Mouse (Mus musculus) layer of hippocampus, postnatal 36 days (tissue): ENCODE measurements at regions not wholly inside any gene's neighbourhood (a gene's known extent, or its start where the extent isn't known, plus 50 kb on each side); places are given as distances from the start of the nearest gene placed in this dataset.

Experiments used
- DNase-seq, 2 experiments: peaks; one replicate each; pipeline ENCODE4 v3.0.0; 2022

DNA sequence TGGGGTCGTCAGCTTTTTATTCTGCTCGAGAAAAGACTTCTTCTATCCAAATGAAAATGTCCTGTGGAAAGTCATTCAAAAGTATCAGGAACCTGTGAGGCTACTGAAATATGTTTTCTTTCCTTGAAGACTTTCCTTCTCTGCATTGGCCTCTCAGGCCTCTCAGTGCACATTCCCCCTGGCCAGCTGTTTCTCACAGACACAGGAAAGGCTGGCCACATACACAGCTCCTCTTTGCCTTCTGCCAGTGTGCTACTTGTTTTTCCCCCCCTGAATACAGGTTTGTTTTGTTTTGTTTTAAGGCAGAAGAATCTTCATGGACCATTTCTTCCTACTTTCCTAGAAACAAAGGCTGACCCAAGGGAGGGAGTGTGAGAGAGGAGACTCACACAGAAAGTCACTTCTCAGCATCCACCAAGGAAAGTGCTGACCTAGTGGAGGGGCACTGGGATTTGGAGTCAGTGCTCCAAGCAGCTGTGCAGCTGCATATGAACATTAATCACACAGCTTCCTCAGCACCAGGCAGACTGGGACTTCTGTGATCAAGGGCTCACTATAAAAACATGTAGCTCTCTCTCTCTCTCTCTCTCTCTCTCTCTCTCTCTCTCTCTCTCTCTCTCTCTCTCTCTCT, 324.0 kb downstream of the Etaa1 start:
- no peak for DNase-seq

DNA sequence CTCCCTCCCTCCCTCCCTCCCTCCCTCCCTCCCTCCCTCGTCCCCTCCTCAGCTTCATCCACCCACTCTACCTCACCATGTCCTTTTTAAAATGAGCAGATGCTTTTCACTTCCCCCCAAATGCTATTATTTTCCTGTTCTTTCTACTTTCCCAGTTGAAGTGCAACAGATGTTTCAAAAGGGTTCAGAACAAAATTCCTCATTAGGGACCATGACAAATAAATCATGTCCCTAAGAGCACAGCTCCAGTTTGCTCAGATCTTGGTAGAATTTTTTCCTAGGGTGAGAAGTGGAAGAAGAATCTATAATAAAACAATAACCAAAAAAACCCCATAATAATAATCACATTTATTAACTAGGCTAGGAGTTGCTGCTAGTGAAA, 323.5 kb downstream of the Etaa1 start:
- no peak for DNase-seq

DNA sequence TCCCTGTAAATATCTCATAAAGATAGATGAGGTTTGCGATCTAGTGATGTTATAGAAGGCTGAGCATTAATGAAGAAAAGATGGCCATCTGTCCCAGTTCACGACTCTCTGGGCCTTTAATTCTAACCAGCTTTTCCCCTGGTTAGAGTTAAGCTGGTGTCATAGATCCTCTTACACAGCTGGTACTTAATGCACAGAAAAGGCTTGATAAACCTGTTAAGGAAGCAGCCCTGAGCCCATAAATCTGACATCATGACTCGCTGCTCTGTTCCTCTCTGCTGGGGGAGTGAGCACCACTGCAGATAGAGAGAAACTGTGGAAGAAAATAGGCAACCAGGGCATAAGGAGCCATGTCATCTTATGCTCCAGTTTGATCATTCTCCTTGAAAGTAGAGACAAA, 316.5 kb downstream of the Etaa1 start:
- no peak for DNase-seq

DNA sequence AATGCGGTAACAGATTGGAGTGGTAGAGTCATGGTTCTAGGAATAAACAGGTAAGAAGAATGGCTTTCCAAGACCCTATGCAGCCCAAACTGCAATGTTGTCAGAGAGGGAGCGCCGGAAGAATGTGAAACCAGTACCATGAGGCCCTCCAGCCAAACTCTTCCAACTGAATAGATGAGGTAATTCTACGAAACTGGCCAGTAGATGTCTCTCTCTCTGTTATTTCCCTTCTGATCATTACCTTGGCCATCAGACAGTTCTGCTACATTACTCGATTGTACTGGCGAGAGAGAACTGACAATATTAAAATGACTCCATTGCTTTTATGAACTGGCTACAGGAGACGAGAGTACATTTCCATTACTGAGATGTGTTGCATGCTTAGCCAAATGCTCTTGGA, 313.8 kb downstream of the Etaa1 start:
- DNase-seq: no peak

DNA sequence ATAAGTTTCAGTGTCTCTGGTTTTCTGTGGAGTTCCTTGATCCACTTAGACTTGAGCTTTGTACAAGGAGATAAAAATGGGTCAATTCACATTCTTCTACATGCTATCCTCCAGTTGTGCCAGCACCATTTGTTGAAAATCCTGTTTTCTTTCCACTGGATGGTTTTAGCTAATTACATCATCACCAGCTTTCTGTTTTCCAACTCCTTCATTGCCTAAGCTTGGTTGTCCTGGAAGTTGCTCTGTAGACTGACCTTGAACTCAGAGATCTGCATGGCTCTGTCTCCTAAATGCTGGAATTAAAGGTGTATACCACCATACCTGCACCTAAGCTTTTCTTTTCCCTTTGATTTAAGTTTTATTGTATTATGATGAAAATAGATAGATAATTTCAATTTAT, 306.2 kb downstream of the Etaa1 start:
- no peak for DNase-seq

DNA sequence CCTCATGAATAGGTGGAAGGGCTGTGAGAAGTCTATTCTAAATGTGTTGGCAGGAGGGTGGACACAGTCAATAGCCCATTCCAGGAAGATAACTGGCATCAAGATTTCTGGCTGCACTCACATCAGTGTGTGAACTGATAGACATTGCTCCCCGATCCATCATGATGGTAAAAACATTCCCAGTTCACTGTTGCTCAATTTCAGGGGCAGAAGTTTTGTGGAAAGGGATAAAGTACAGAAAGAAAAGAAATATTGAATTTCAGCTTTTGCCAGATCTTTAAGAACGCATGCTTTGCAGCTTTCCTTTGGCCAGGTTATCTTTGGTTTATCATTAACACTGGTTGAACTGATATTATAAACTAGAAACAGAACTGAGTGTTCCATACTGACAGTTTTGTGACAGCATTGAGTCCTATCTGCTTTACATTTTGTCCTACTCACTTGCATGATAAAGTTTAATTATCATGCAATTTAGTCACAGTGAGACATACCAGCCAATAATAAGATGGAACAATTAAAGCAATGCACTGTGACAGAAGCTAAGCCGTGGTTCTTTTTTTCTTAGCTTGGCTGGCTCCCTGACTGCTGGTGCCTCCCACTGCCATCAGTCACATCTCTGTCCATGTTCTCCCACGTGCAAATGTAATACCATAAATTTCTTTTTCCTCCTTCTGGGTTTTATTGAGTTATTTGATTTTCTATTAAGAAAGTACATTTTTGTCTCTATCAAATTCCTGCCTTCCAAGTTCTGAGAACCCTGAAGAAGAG, 302.1 kb downstream of the Etaa1 start:
- peak in 1 of 2 experiments; percentile 25 for DNase-seq

DNA sequence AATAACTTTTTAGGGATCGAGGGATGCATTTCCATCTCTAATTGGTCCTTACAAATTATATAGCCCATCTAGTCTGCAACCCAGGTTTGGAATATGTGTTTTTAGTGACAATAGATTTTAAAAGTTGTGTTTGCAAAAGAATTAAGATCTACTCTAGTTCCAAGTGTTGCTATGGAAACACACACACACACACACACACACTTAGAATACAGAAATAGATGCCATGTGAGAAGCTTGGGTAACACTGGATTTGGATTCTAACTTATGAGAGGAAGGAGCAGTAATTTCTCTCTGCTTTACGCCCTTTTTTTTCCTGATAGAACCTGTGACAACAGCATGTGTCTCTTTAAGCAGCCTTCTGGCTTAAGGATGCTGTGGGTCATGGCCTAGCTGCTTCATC, 297.8 kb downstream of the Etaa1 start:
- DNase-seq: no peak

DNA sequence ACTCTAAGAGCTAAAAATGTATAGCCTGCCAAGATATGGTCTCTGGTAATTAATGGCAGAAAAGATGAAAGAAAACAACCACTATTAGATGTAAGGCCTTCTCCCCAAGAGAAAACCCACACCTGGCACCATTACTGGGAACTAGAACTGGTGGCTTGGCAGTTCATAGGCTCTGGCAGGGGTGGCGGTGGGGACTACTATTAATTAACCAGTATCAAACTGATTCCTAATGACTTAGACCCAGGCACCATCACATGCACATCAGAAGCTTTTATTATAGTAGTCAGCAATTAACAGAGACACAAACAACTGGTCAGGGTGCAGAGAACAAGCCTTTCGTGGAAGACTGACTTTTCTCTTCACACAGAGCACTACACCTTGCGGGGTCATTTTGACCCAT, 296.0 kb downstream of the Etaa1 start:
- no peak for DNase-seq

DNA sequence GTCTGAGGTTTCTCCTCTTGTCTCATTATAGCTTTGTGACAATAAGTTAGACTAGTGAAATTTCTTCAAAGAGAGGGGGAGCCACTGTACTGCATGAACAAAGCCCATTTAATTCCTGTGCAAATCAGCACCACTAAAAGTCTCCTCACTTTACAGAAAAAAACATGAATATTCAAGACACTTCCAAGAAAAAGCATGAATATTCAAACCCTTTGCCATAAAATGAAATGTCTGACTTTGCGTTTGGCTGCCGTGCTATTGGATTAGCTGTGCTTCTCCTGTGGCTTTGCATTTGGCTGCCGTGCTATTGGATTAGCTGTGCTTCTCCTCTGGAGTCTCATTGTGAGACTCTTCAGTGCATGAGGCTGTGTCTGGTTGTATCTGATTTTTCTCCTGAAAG, 295.4 kb downstream of the Etaa1 start:
- DNase-seq: no peak

DNA sequence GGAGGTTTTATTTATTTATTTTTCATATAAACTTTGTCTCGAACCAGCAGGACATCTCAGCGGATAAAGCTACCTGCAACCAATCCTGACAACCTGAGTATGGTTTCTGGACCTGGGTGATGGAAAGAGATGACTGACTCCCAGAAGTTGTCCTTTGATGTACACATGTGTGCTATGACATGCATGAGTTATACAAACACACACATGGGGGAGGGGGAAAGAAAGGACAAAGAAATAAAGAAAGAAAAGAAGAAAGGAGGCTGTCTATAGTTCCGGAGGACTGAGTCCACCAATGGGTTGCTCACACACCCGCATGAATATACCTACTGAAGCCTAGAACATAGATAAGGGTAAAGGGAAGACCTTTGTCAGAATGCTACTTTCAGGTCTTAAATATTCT, 295.0 kb downstream of the Etaa1 start:
- DNase-seq: no peak

DNA sequence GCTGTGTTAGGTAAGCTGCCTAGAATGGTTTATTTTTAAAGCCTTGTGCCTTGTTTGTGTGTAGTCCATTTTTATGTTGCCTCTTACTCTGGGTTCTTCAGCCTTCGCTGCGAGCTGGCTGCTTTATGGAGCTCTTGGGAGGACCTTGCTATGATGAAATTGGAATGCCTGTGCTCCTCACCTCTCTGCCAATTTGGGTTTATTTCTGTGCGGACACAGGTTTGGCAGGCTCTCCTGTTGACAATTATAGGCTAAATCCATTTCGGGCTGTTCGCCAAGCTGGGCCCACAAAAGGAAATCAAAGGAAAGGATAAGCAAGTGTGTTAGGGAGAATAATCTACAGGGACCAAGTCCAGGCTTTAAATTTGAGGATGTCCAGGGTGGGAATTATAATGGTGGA, 289.8 kb downstream of the Etaa1 start:
- DNase-seq: no peak

DNA sequence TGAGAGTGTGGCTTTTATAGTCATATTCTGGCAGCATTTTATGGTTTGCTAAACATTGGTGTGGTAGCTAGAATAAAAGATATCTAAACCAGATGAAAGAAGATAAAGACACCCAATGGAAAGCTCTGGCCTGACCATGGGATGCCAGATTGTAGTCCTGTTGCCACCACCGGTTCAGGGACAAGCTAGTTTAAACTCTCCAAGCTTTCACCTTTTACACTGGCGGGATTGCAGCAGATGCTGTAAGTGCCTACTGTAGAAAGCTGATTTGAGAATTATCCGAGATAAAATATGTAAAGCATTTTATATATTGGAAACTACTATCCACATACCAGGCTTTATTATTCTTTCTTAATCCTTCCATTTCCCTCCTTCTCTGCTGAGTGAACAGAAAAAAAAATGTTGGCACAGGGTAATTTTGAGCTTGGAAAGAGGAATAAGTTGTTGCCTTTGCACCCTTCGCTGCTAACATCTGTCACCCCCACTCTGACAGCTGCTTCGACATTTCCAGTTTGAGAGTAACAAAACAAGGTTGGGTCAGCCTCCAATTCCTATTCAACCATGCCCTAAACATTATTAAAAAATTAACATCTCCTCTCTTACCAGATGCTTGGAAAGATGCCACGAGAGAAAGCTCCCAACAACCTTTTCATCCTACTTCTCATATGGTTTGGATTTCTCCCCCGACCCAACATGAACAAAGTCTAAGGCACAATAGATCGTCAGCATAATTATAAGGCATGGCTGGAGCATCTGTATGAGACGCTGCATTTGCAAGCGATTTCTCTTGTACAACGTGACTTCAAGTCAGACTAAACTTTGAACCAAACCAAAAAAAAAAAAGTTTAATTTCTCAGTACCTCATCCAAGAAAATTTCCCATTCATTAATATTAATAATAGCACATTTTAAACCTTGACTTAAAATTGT, 287.8 kb downstream of the Etaa1 start:
- DNase-seq: no peak

DNA sequence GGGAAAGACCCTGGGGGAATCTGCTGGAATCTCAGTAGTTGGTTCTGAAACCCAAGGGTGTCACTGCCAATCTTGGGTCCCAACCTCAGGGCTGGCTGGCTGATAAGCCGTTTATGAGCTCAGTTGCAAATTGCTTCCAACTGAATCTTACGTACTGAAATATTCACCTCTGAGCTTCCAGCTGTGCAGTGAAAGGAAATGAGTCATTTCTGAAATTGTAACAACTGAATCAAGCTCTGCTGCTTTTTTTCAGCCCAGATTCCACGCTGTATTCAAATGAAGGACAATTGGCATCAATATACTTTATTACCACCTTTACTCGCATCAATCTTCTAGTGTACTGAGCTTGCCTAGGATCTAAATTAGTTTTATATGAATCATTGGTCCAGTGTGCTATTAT, 272.7 kb downstream of the Etaa1 start:
- DNase-seq: no peak

DNA sequence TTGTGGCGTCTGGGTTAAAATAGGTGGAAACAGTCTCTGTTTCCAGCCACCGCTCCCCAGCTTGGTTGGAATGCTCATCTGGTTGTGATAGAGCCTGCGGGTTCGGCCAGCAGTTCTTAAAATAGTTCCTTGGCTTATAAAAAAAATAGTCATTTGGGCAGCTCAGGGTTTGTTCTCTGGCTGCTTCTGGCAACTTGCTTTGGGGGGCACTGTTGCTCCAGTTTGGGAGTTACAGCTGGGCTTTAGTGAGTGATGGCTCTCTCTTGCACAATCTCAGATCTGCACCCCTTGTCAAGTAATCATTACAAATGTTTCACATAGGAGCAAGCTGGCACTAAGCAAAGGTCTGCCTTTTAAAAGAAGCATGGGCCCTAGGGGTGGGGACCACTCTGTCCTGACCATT, 268.0 kb downstream of the Etaa1 start:
- DNase-seq: peak; percentile 9 to 22

DNA sequence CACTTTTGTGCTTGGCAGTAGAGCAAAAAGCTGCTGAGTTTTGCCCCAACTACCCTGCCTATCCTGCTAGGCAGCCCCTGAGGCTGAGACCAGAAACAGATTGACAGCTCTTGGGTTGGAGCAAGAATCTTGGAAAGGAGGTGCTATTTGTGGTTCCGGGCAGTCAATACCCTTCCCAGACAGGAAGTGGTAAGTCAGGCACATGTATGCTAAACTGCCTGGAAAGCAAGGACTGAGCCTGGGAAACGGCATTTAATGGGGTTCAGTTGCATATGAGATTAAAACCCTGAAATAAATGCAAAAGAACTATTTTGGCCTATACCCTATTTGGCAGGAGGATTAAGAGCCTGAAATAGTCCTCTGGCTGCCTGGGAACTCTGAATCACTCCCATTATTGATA, 266.9 kb downstream of the Etaa1 start:
- no peak for DNase-seq

DNA sequence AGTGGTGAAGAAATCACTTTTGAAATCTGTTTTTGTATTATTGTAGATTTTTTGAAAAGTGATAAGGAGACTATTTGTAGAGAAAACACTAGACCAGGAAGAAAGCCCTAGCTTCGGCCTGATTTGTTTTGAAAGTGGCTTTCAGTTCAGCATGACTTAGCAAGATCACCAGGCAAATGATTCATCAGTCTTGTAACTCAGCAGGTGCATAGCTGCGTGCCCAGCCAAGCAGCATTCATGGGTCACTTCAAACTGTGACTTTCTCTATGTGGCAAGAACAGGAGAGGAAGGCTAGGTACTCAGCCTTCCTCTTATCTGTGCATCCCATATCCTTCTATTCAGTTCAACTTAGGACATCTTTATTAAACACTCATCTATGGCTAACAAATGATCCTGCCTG, 259.5 kb downstream of the Etaa1 start:
- DNase-seq: no peak

DNA sequence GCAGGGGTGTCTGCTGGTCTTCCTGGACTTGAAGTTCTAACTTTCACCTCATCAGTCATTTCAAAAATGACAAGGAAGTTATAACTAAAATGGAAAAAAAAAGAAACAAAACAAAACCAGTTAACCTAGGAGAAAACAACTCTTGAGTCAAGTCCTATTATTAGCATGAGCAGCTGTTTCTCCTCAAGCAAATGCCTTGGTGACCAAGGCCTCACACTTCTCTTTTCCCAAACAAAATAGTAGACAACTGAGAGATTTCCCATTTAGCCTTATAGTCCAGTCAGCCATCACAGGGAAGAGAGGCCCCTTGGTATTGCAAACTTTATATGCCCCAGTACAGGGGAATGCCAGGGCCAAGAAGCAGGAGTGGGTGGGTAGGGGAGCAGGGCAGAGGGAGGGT, 244.9 kb downstream of the Etaa1 start:
- DNase-seq: no peak

DNA sequence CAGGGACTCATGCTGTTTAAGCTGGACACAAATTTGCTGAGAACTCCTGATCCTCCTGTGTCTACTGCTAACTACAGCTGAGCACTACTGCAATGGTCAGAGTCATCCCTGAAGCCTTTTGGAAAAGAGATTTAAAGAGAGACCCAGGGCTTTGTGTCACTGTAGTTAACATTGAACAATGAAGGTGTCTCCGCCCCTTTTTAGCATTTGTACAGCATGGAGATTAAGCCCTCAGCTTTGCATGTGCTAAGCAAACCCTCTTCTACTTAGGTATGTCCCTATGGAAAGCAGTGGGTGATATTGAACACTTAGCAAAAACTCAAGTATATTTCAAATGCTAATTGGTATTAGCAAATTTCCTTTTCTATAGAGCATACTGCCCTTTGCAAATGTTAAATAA, 231.6 kb downstream of the Etaa1 start:
- DNase-seq: no peak

DNA sequence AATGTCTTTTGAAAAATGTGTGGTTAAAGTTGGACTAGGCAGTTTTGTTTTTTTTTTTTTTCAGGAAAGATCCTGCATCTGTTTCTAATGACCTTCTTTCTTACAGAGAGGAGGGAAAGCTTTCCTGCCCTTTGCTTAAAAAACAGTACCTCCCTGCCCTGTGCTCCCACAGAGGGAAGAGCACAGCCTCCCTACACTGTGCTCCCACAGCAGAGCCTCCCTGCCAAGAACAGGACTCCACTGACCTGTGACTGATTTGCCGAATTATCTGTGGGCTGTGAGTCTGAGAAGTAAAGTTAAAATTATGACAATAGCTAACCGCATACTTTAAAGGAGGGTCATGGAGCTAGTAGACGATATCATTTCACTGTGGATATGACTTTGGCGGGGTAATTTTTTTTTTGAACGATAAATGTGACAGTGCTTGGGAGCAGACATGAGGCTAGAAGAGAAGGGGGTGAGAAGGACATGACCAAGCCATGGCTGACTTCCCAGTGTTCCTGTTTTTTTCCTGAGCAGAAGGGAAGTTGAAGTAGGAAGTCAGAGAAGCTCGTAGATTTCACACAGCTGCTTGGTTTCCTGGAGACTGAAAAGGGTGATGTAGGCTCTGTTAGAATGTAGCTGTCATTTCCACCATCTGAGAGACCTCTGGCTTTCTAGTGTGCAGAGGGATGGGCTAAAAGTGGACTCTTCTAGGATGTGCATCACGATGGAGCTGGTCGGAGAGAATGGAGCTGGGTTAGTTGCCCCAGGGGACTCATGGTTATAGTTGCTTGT, 226.2 kb downstream of the Etaa1 start:
- no peak for DNase-seq

DNA sequence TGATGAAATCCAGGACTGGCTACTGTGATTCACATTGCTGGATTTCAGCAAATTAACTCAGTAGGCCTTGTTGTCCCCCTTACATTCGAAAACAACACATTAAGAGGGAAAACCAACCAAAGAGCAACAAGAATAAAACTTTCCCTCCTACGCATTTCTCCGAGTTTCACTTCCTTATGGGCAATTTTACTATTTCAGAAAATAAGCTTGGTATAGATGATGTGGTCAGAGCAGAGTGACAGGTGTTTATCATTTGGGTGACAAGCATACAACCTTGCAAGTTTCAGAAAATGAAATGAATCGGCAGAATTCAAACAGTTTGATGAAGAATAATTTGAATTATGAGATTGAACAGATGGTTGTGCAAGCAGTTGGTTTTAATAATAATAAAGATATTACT, 220.6 kb downstream of the Etaa1 start:
- no peak for DNase-seq

DNA sequence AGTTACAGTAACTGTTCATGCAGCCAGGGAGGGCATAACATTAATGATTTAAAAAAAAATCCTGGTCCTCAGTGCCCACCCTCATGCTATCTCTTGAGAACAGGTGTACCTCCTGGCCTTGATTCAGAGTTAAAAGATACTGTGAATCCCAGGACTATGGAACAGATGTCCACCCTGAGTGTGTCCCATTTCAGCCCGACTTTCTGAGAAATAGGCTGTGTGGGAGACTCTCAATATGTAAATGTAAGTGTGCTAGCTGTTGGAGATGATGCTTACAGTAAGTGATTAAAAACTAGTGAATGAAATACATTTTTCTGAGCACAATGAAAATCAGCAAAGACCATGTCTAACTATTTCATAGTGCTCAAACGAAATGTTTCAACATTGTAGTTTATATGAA, 219.2 kb downstream of the Etaa1 start:
- no peak for DNase-seq

DNA sequence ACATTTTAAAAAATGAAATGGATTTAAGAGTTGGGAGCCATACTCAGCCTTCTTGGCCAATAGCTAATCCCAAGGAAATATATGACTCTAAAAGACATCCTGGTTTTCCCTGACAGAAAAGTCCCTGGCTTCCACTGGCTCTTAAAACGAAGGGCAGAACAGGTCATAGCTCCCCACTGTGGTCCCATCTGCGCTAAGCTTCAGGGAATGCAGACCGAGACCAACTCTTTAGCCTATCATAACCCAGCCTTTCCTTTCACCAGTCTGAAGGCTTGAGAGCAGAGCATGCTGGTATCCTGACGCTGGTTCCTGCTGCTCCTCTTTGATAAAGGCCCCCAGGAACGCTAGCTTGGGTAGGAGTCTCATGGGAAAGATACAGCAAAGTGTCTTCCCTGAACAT, 214.8 kb downstream of the Etaa1 start:
- DNase-seq: no peak

DNA sequence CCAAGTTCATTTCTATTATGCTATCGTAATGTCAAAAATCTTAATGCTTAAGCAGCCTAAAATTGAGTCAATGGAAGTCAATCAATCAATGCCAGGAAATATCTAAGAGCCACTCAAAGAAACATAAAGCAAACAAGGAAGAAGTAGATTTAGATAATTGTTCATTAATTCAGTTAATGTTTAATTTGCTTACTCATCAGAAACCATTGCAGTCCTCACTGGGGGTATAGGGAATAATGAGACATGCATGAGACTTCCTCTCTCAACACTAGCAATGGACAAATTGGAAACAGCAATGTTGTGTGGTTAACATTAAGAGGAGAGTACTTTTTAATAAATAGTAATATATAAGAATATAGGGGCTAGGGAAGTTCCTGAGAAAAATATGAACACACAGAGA, 209.9 kb downstream of the Etaa1 start:
- DNase-seq: no peak
